Mouse (Mus musculus) MN1 (cell line): ENCODE measurements at regions not wholly inside any gene's neighbourhood (a gene's known extent, or its start where the extent isn't known, plus 50 kb on each side); places are given as distances from the start of the nearest gene placed in this dataset.

Source experiments
- DNase-seq: peaks from one replicate; pipeline ENCODE4 v3.0.0-alpha.2; 2016; ENCODE audit warnings: low spot score

- DNase-seq, result no peak
These were observed 53.6 kb upstream of the Actr3 start for GRCm38 (mm10) chr1:125488915-125489730.

GRCm38 (mm10) chr1:125491014-125491413 lies 55.5 kb upstream of the Actr3 start:
- DNase-seq, result no peak

GRCm38 (mm10) chr1:125494598-125494997 lies 59.1 kb upstream of the Actr3 start:
- no peak for DNase-seq

DNA sequence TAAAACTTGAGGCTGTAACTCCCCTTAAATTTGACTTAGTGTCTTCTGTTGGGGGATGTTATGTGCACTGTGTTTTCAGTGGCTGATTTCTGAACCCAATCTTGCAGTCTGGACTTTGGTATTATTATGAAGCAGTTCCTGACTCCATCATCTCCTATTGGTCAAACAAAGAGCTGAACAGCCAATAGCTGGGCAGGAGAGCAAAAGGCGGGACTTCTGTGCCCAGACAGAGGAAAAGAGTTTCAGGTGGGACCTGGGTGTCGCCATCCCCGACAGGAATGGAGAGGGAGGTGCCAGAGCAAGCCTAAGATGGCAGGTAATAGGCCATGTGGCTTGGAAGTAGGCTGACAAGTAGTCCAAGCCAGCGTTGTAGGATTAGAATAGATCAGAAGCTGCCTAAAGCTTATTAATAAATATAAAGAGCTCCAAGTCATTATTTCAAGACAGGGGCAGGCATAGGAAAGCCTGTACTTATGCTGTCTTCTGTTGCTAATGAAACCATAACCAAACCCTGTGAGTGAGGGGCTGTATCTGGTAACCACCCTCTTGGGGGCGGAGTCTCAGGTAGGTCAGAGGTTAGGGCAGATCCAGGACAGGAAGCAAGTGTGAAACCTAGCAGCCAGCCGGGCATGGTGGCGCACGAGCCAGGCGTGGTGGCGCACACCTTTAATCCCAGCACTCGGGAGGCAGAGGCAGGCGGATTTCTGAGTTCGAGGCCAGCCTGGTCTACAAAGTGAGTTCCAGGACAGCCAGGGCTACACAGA lies 60.0 kb upstream of the Actr3 start:
- no peak for DNase-seq

DNA sequence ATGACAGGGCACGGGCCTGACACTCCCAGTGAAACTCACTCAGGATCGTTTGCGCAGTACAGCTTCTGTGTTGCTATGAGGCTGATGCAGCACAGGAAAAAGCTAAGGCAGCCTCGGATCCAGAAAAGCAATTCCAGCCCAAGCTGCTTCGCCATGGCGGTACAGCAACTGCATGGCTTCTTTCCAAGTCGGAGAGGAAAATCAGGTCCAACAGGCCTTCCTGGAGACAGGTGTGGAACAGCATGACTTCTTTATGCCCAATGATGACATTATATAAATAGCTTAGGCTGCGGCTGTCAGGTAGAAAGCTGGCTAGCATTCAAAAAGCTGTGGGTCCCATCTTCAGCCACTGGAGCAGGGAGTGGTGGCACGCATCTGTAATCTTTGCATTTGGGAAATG lies 61.5 kb upstream of the Actr3 start:
- DNase-seq, result no peak

- DNase-seq, result no peak
These were observed 58.4 kb upstream of the Slc35f5 start for GRCm38 (mm10) chr1:125501964-125502517.

GRCm38 (mm10) chr1:125503878-125504277 lies 56.5 kb upstream of the Slc35f5 start:
- DNase-seq, result no peak

- peak; percentile 11 for DNase-seq
These were observed 52.4 kb upstream of the Slc35f5 start for GRCm38 (mm10) chr1:125507786-125508514.

DNA sequence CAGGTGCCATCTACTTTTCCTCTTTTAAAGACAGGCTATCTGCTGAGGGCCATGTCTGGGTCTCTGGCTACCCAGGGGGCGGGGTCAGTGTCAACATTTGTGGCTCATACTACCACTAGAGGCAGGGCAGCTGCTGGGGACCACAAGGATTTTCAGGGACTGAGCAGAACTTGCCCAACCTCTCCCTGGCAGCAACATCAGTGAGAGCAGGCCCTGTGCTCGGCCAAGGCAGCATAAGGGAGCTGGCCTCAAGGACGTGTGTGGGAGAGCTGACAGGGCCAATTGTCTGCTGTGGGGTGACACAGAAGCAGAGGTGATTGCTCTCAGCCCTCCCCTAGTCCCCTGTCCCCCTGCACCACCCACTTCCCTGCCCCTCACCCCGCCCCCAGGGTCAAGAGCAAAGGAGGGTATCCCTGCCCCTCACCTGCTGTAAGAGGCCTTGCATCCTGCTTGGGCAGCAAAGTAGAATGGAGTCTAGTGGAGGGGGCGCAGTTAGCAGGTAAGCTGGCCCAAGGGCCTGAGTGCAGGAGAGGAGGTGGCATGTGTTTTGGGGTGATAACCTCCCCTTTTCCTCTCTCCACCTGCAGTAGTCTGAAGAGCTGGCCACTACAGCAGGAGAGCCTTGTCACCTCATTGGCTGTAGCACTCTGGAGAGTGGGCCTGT lies 51.7 kb upstream of the Slc35f5 start:
- no peak for DNase-seq
